Mouse (Mus musculus) embryonic facial prominence, embryonic 11.5 days (tissue): ENCODE results near the gene Spsb4. TPM values are rescaled to one million over a fixed set of nuclear protein-coding genes. Genes with fewer than 3 reads are reported as not detected.
A peak's percentile ranks its signal among the peaks of the same experiment; 100 is the strongest.

ENCODE experiments used
- ATAC-seq: fragments of 200-750 bp; cut with Nextera tagmentation; replicated peaks from 2 replicates; pipeline ENCODE4 v1.8.0; 2017; ENCODE audit warnings: low read depth; ENCODE audit not compliant: insufficient number of reproducible peaks, low FRiP score, low TSS enrichment
- DNase-seq: peaks from one replicate; pipeline ENCODE4 v3.0.0-alpha.2; 2015; ENCODE audit warnings: low spot score
- H3K27ac ChIP-seq: fragments of 300-500 bp; sonication (generic); replicated peaks from 2 replicates; pipeline ENCODE4 v1.5.1; 2014; ENCODE audit warnings: mild to moderate bottlenecking, low read depth, low read length, control low read depth
- H3K27me3 ChIP-seq: fragments of 300-500 bp; sonication (generic); 2 replicates; pipeline ENCODE4 v1.6.1; 2014; ENCODE audit warnings: mild to moderate bottlenecking, low read length, moderate library complexity, mixed read lengths; ENCODE audit not compliant: control insufficient read depth, insufficient read depth
- H3K36me3 ChIP-seq: fragments of 300-500 bp; sonication (generic); replicated peaks from 2 replicates; pipeline ENCODE4 v1.6.1; 2014; ENCODE audit warnings: low read depth, mild to moderate bottlenecking, low read length, moderate library complexity, mixed read lengths; ENCODE audit not compliant: control insufficient read depth, insufficient read depth
- H3K4me1 ChIP-seq: fragments of 300-500 bp; sonication (generic); 2 replicates; pipeline ENCODE4 v1.6.1; 2014; ENCODE audit warnings: low read length, mixed read lengths; ENCODE audit not compliant: control insufficient read depth, insufficient read depth
- H3K4me2 ChIP-seq: fragments of 300-500 bp; sonication (generic); 2 replicates; pipeline ENCODE4 v1.6.1; 2014; ENCODE audit warnings: low read depth, mild to moderate bottlenecking, control low read depth, low read length, moderate library complexity
- H3K4me3 ChIP-seq: fragments of 300-500 bp; sonication (generic); 2 replicates; pipeline ENCODE4 v1.5.1; 2014; ENCODE audit warnings: low read depth, low read length, control low read depth
- H3K9ac ChIP-seq: fragments of 300-500 bp; sonication (generic); replicated peaks from 2 replicates; pipeline ENCODE4 v1.6.1; 2014; ENCODE audit warnings: mild to moderate bottlenecking, control low read depth, low read length
- H3K9me3 ChIP-seq: fragments of 300-500 bp; sonication (generic); replicated peaks from 2 replicates; pipeline ENCODE4 v1.6.1; 2016; ENCODE audit warnings: mild to moderate bottlenecking, low read length, inconsistent platforms, mixed read lengths; ENCODE audit not compliant: control insufficient read depth
- WGBS: fragments of 180-500 bp; shearing (Covaris S2); extraction: QIAGEN DNeasy Blood & Tissue Kit; methylation state at CpG from one replicate; pipeline ENCODE4 v1.1.7; 2014; 5-methylcytosine and 5-hydroxymethylcytosine counted together
- polyA plus RNA-seq: library from polyadenylated mRNA; unstranded; fragments of >200 nt; fragmentation: Nextera tagmentation; extraction: Ambion mirVana; gene quantifications from 2 replicates; pipeline ENCODE4 v1.2.1, GENCODE M21; 2014

The Spsb4 gene
- polyA plus RNA-seq = 39.7 TPM in 2 replicates

DNA sequence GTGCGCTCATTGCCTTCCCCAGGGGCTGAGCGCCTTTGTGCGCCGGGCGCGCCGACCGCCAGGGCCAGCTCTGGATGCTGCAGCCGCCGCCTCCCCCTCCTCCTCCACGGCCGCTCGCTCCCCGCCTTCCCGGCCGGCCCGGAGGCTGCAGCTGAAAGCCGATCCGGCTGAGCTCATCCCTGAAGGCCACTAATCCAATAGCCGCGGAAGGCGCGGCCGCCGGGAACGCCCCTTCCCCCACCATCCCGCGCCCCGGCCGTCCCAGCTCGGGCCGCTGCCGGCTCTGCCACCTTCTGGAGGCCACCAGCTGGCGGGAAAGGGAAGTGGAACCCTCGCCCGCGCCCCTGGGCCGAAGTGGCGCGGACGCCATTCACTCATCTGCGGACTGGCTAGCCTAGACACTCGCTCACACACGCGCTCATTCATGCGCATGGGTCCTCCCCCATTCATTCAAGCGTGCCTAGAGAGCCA lies at the start of gene Spsb4:
Gene Spsb4 (minus strand): TSS at position 167 of the 471 bp plus-strand sequence.
- Histone ChIP-seq H3K27me3 (no peaks in the 10 kb centered on the region), H3K36me3 (no peaks in the 10 kb centered on the region; the same call in 1 of the 2 replicates), H3K4me2 (peak within 1 kb of the TSS; percentile 89), H3K4me3 (peak within 1 kb of the TSS; percentile 71), H3K9ac (peak within 1 kb of the TSS; percentile 93), H3K27ac (peak within 1 kb of the TSS; percentile 93), H3K9me3 (no peaks in the 10 kb centered on the region), H3K4me1 (no peaks in the 10 kb centered on the region)
- ATAC-seq (peak; percentile 95), DNase-seq (peak; percentile 94)
- 0% methylated on average over 25 of the region's 47 CpGs for WGBS

GRCm38 (mm10) chr9:97067761-97068160 lies 49.1 kb upstream of the Spsb4 start:
- H3K4me1 ChIP-seq = no peaks in the 10 kb centered on the region
- H3K9ac ChIP-seq = no peak overlapping the region
- H3K27ac ChIP-seq = no peak overlapping the region
- no peak overlapping the region for H3K4me2 ChIP-seq
- ATAC-seq (no peak), DNase-seq (no peak)
- no peaks in the 10 kb centered on the region for H3K36me3 ChIP-seq
- no peak overlapping the region for H3K4me3 ChIP-seq
- H3K27me3 ChIP-seq = no peaks in the 10 kb centered on the region
- no peaks in the 10 kb centered on the region for H3K9me3 ChIP-seq
- 80% methylated on average over 6 of the region's 6 CpGs for WGBS

DNA sequence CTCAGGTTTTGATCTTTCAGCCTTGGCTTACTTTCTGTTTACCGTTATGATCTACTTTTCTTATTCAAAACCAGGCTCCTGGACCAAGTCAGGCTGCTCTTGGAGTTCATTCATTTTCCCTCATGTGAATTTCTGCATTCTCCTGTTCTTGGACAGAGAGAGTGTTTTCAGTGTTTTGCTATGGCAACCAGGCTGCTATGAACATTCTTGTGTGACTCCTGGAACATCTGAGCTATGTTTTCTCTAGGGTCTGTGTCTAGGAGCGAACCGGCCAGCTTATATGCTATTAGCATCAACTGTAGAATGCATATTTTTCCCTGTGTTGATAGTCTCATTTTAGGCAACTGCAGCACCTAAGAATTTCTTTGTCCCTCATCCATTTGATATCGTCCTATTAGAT lies 47.2 kb upstream of the Spsb4 start:
- H3K4me2 ChIP-seq = no peak overlapping the region
- H3K27me3 ChIP-seq = no peaks in the 10 kb centered on the region
- no peaks in the 10 kb centered on the region for H3K9me3 ChIP-seq
- no peak for ATAC-seq
- H3K9ac ChIP-seq = no peak overlapping the region
- WGBS = 79% methylated on average over 4 of the region's 4 CpGs
- H3K4me3 ChIP-seq = no peak overlapping the region
- H3K27ac ChIP-seq = no peak overlapping the region
- no peaks in the 10 kb centered on the region for H3K36me3 ChIP-seq
- peak; percentile 15 for DNase-seq
- H3K4me1 ChIP-seq = no peaks in the 10 kb centered on the region

- DNase-seq (no peak), ATAC-seq (no peak)
- Histone ChIP-seq H3K27me3 (no peaks in the 10 kb centered on the region), H3K4me3 (no peak overlapping the region), H3K4me2 (no peak overlapping the region), H3K36me3 (no peaks in the 10 kb centered on the region), H3K4me1 (no peaks in the 10 kb centered on the region), H3K9ac (no peak overlapping the region), H3K27ac (no peak overlapping the region), H3K9me3 (no peaks in the 10 kb centered on the region)
- WGBS = 64% methylated on average over 5 of the region's 5 CpGs
Measured at GRCm38 (mm10) chr9:97065216-97065615, 46.6 kb upstream of the Spsb4 start.

DNA sequence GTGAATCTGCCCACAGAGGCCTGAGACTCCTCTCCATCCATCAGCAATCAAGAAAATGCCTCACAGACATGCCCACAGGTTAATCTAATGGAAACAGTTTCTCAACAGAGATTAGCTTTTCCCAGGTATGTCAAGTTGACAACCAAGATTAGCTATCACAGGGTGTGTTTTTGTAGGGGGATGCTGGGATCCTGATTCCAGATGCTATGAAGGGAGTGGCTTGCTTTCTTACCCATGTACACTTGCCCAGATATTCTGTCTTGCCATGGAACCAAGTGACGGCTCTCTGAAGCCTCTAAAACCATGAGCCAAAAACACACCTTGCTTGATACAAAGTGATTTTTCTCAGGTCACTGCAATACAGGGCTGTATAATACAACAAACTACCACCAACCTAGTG lies 45.5 kb upstream of the Spsb4 start:
- H3K27ac ChIP-seq = no peak overlapping the region
- H3K4me2 ChIP-seq = no peak overlapping the region
- 90% methylated on average over 1 of the region's 1 CpGs for WGBS
- no peak overlapping the region for H3K4me3 ChIP-seq
- H3K27me3 ChIP-seq = no peaks in the 10 kb centered on the region
- DNase-seq (no peak), ATAC-seq (no peak)
- no peaks in the 10 kb centered on the region for H3K4me1 ChIP-seq
- H3K9me3 ChIP-seq = no peaks in the 10 kb centered on the region
- H3K9ac ChIP-seq = no peak overlapping the region
- H3K36me3 ChIP-seq = no peaks in the 10 kb centered on the region

DNA sequence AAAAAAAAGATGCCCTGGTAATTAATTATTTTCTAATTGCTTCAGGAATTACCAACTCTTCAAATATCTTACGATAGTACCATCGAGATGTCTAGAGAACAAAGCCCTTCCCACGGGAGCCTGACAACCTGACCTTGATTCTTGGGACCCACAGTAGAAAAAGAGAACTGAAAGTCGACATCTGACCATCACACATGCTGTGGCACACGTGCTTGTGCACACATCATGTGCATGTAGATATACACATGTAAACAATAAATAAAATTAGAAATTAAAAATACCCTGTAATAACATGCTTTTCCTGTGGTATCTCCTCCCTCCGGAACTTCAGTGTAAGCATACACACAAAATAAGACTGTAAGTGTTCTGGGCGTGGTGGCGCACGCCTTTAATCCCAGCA lies 43.1 kb upstream of the Spsb4 start:
- no peak for DNase-seq
- Histone ChIP-seq H3K4me2 (no peak overlapping the region), H3K9ac (no peak overlapping the region), H3K9me3 (no peaks in the 10 kb centered on the region), H3K4me3 (no peak overlapping the region), H3K27ac (no peak overlapping the region), H3K27me3 (no peaks in the 10 kb centered on the region), H3K4me1 (no peaks in the 10 kb centered on the region), H3K36me3 (no peaks in the 10 kb centered on the region)
- ATAC-seq = no peak
- 93% methylated on average over 9 of the region's 9 CpGs for WGBS

DNA sequence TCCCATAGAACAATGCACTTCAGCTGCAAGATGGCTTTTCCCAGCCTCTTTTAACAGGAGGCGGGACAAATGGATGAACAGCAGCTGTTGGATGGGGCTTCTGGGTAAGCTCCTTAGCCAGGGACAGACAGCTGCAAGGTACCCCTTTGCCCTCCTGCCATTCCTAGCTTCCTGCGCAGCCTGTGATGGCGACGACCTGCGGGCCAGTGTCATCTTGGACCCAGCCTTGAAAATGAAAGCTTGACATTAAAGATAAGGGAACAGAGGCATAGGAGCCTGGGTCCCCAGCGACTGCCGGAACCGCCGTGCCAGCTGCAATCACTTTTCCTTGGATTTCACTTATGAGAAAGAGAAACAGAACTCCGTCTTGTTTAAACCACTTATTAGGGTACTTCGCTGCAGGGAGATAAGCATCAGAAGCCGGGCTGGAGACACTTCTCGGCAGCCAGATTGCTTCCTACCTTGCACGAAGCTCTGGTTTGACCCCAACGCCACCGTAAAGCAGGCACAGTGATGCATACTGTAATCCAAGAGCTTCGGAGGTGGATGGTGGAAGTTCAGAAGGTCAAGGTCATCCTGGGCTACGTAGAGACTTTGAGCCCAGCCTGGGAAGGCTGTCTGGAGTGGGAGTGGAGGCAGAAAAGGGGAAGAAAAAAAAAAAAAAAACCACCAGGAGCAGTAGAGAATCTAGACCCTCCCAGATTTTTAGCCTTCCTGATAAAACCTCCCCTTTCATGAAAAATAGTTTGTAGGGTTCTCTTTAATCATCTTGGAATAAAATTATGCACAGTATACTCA lies 38.1 kb upstream of the Spsb4 start:
- Histone ChIP-seq H3K36me3 (no peaks in the 10 kb centered on the region), H3K9ac (no peak overlapping the region; the same call in 1 of the 2 replicates), H3K4me1 (no peaks in the 10 kb centered on the region), H3K27me3 (no peaks in the 10 kb centered on the region), H3K4me3 (no peak overlapping the region), H3K9me3 (no peaks in the 10 kb centered on the region), H3K4me2 (peak overlapping the region; percentile 25; the same call in 1 of the 2 replicates), H3K27ac (no peak overlapping the region)
- DNase-seq (peak; percentile 54), ATAC-seq (peak; percentile 42; the same call in 1 of the 2 replicates)
- 31% methylated on average over 18 of the region's 18 CpGs for WGBS

DNA sequence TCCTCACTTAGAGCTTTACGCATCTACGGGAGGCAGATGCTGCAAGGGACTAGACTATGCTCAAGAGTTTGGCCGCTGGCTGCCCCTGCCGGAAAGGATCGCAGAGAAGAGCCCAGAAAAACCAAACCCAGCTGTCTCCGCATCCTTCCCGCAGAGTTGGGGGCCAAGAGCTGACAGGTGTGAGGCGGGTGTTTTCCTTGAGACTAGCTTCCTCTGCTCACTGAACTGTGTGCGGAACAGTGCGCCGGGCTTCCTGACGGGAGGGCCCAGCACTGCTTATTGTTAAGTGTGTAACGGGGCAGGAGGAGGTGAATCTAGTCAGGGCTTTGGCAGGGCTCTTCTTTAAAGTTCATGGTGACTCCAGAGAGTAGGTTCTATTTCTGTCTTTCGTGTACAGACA lies 37.3 kb upstream of the Spsb4 start:
- no peak overlapping the region for H3K4me3 ChIP-seq

More for the DNA sequence above, 37.3 kb upstream of the Spsb4 start:
- no peak overlapping the region for H3K27ac ChIP-seq
- H3K9me3 ChIP-seq = no peaks in the 10 kb centered on the region
- no peaks in the 10 kb centered on the region for H3K4me1 ChIP-seq
- ATAC-seq (no peak; the same call in 1 of the 2 replicates), DNase-seq (peak; percentile 28)
- no peak overlapping the region for H3K9ac ChIP-seq
- no peak overlapping the region for H3K4me2 ChIP-seq
- H3K36me3 ChIP-seq = no peaks in the 10 kb centered on the region
- H3K27me3 ChIP-seq = no peaks in the 10 kb centered on the region
- 62% methylated on average over 14 of the region's 14 CpGs for WGBS
